Mouse (Mus musculus): ENCODE results near the gene Adamtsl2. TPM values are rescaled to one million over a fixed set of nuclear protein-coding genes. Genes with fewer than 3 reads are reported as not detected.

Adamtsl2 gene
- total and polyA plus RNA-seq, 3 experiments: 0.13 TPM; not detected in 2

DNA sequence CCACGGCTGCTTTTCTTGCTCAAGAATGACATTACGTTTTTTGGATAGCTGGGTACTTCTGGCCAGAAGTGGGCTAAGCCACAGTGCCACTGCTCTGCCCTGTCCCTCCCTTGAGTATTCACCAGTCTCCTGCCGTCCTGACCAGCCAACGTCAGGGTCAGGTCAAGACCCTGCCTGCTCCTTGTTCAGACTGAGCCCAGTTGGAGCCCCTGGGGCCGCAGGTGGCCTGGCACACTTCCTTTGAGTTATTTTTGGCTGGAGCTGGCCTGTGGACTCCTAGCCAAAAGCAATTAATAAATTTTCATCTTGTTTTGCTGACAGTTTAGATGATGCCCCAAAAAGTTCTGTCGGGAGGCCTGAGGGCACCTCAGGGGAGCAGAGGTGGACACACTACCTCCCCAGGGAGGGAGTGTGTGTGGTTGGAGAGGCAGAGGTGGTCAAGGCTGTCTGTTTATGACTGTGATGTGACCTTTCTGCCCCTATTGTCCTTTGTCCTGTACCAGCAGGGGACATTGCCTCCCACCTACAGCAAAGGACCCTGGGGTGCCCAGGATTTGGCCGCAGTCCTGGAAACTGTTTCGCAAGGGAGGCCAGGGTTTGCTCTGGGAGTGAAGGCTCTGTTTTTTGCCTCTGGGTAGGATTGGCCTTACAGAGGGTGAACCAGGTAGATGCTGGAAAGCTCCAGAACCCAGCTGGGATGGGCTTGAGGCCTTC, 36.9 kb upstream of the Adamtsl2 start:
- Histone ChIP-seq H3K9me3 (replicated peaks; ENCODE audit: low read length) (no peaks in the 10 kb centered on the region), H3K4me3 (replicated peaks in 1 of 3; ENCODE audit: low read depth in 2 of 3, low read length in 2 of 3, poor library complexity in 1 of 3) (no peak overlapping the region), H3K4me1 (ENCODE audit: control insufficient read depth in 1 of 2, insufficient read depth in 2 of 2) (peaks cover 0 to 25% of the 10 kb centered on the region in 2 experiments; a peak in 2 of 4 replicates), H3K27ac (ENCODE audit: insufficient read depth, low read depth) (no peak overlapping the region), H3K9ac (ENCODE audit: insufficient read depth, low read depth) (no peak overlapping the region), H3K27me3 (replicated peaks) (peaks cover 59% of the 10 kb centered on the region), H3K36me3 (replicated peaks in 1 of 2; ENCODE audit: control insufficient read depth in 1 of 2, insufficient read depth in 1 of 2, low read length in 1 of 2) (no peaks in the 10 kb centered on the region), H3K4me2 (ENCODE audit: insufficient read depth, low read depth, poor library complexity, severe bottlenecking) (no peak overlapping the region), H3K79me2 (replicated peaks; ENCODE audit: control insufficient read depth, extremely low read depth, insufficient read depth, poor library complexity, severe bottlenecking) (no peaks in the 10 kb centered on the region)
- in situ Hi-C loops (cut with MboI; ENCODE audit: low pct_ligation_motif_present, low pct_unique_long_range_greater_than_20kb, low sequenced_read_pairs) (loop anchor here (10.0 kb wide), 1 partner anchor 193 kb away; no protein-coding TSS in a partner anchor), dilution Hi-C loops (cut with MboI; ENCODE audit: extremely low pct_ligation_motif_present, extremely low pct_unique_long_range_greater_than_20kb, low sequenced_read_pairs) (no loop called here)
- TF ChIP-seq JUN (IDR thresholded peaks at IDR 0.05; ENCODE audit: insufficient read depth, low read depth, low read length) (no peak), USF1 (IDR thresholded peaks at IDR 0.05; ENCODE audit: low read depth, low read length) (no peak), KAT2A (IDR thresholded peaks at IDR 0.05; ENCODE audit: insufficient replicate concordance, low read length) (no peak), ZNF384 (IDR thresholded peaks at IDR 0.05; ENCODE audit: low read depth, low read length) (no peak), HCFC1 (IDR thresholded peaks at IDR 0.05; ENCODE audit: low read depth, low read length) (no peak), ZC3H11A (IDR thresholded peaks at IDR 0.05; ENCODE audit: low read depth, low read length) (no peak), POLR2AphosphoS2 (IDR thresholded peaks at IDR 0.05; ENCODE audit: low read depth, low read length) (no peak), MAFK (IDR thresholded peaks at IDR 0.05; ENCODE audit: insufficient replicate concordance, low read length) (no peak), MAZ (IDR thresholded peaks at IDR 0.05; ENCODE audit: low read depth, low read length) (no peak), SIN3A (IDR thresholded peaks at IDR 0.05; ENCODE audit: low read length) (no peak), GABPA (IDR thresholded peaks at IDR 0.05; ENCODE audit: insufficient replicate concordance, low read depth, low read length) (no peak), ZMIZ1 (IDR thresholded peaks at IDR 0.05; ENCODE audit: low read depth, low read length) (no peak), RAD21 (IDR thresholded peaks at IDR 0.05; ENCODE audit: low read depth, low read length) (no peak), TBP (conservative IDR thresholded peaks at IDR 0.05; ENCODE audit: low read depth, low read length) (no peak), RCOR1 (conservative IDR thresholded peaks at IDR 0.05; ENCODE audit: low read depth, low read length) (no peak), BHLHE40 (IDR thresholded peaks at IDR 0.05; ENCODE audit: low read depth, low read length) (no peak), JUND (conservative IDR thresholded peaks at IDR 0.05; ENCODE audit: low read depth, low read length) (no peak), MAX (IDR thresholded peaks at IDR 0.05; ENCODE audit: low read length) (no peak)
- no peak for DNase-seq (ENCODE audit: extremely low read depth)

- in situ Hi-C loops (cut with MboI; ENCODE audit: low pct_ligation_motif_present, low pct_unique_long_range_greater_than_20kb, low sequenced_read_pairs): loop anchor here (10.0 kb wide), 1 partner anchor 191 kb away; no protein-coding TSS in a partner anchor
- Histone ChIP-seq H3K27me3 (replicated peaks) (peaks cover 59% of the 10 kb centered on the region), H3K4me3 (replicated peaks in 1 of 3; ENCODE audit: low read depth in 2 of 3, low read length in 2 of 3, poor library complexity in 1 of 3) (no peak overlapping the region)
Measured at GRCm38 (mm10) chr2:27043461-27043860, 35.7 kb upstream of the Adamtsl2 start.

More at GRCm38 (mm10) chr2:27043461-27043860, 35.7 kb upstream of the Adamtsl2 start:
- Histone ChIP-seq H3K4me1 (ENCODE audit: control insufficient read depth in 1 of 2, insufficient read depth in 2 of 2) (peaks cover 0 to 15% of the 10 kb centered on the region in 2 experiments; a peak in 2 of 4 replicates), H3K4me2 (ENCODE audit: insufficient read depth, low read depth, poor library complexity, severe bottlenecking) (no peak overlapping the region), H3K9ac (ENCODE audit: insufficient read depth, low read depth) (no peak overlapping the region), H3K9me3 (replicated peaks; ENCODE audit: low read length) (no peaks in the 10 kb centered on the region), H3K27ac (ENCODE audit: insufficient read depth, low read depth) (no peak overlapping the region), H3K79me2 (replicated peaks; ENCODE audit: control insufficient read depth, extremely low read depth, insufficient read depth, poor library complexity, severe bottlenecking) (no peaks in the 10 kb centered on the region), H3K36me3 (replicated peaks in 1 of 2; ENCODE audit: control insufficient read depth in 1 of 2, insufficient read depth in 1 of 2, low read length in 1 of 2) (no peaks in the 10 kb centered on the region)
- dilution Hi-C loops (cut with MboI; ENCODE audit: extremely low pct_ligation_motif_present, extremely low pct_unique_long_range_greater_than_20kb, low sequenced_read_pairs): no loop called here
- TF ChIP-seq SMC3 (IDR thresholded peaks at IDR 0.05; ENCODE audit: low read depth, low read length) (peak; percentile 91), CHD1 (IDR thresholded peaks at IDR 0.05; ENCODE audit: low read depth, low read length) (no peak), CTCF (conservative IDR thresholded peaks at IDR 0.05 in 1 of 2, IDR thresholded peaks at IDR 0.05 in 1 of 2; ENCODE audit: low read depth in 2 of 2, low read length in 2 of 2) (peak; percentile 40 to 88; a peak in 2 of 4 replicates), ZC3H11A (IDR thresholded peaks at IDR 0.05; ENCODE audit: low read depth, low read length) (peak; percentile 61), NELFE (IDR thresholded peaks at IDR 0.05; ENCODE audit: low read depth, low read length) (peak; percentile 33; the same call in 1 of the 2 replicates), TBP (conservative IDR thresholded peaks at IDR 0.05; ENCODE audit: low read depth, low read length) (no peak), RAD21 (IDR thresholded peaks at IDR 0.05; ENCODE audit: low read depth, low read length) (peak; percentile 75), GABPA (IDR thresholded peaks at IDR 0.05; ENCODE audit: insufficient replicate concordance, low read depth, low read length) (no peak)
- peak; percentile 74 for DNase-seq (ENCODE audit: extremely low read depth)

All from CH12.LX (cell line).